Mouse (Mus musculus) megakaryocyte, embryonic 14.5 days (primary cell): ENCODE data around the gene Limd1. TPM values are rescaled to one million over a fixed set of nuclear protein-coding genes. Genes with fewer than 3 reads are reported as not detected.

Source experiments
- H3K27me3 ChIP-seq: replicated peaks from 2 replicates; pipeline ENCODE3; 2012; ENCODE audit warnings: inconsistent platforms
- H3K36me3 ChIP-seq: replicated peaks from 2 replicates; pipeline ENCODE3; 2012; ENCODE audit warnings: low read length, inconsistent platforms, mixed read lengths
- H3K4me1 ChIP-seq: 2 replicates; pipeline ENCODE4 v1.6.1; 2012; ENCODE audit warnings: inconsistent platforms
- H3K4me3 ChIP-seq: replicated peaks from 2 replicates; pipeline ENCODE3; 2012; ENCODE audit warnings: moderate library complexity, mild to moderate bottlenecking, inconsistent platforms
- H3K9me3 ChIP-seq: 2 replicates; pipeline ENCODE4 v1.6.1; 2012; ENCODE audit warnings: inconsistent platforms
- FLI1 ChIP-seq: IDR thresholded peaks from 2 replicates; pipeline ENCODE4 v1.6.1; 2012; ENCODE audit warnings: low read length, inconsistent platforms, mixed read lengths
- GATA1 ChIP-seq: IDR thresholded peaks from 3 replicates; pipeline ENCODE4 v1.6.1; 2012; ENCODE audit warnings: mixed read lengths, low read length, inconsistent platforms, borderline replicate concordance
- polyA plus RNA-seq: library from polyadenylated mRNA; stranded (reverse); fragments of >175 nt; gene quantifications from 2 replicates; pipeline ENCODE4 v1.2.3, GENCODE M21; 2012; ENCODE audit warnings: low replicate concordance; ENCODE audit not compliant: insufficient read depth

Limd1 gene
- polyA plus RNA-seq, 1 experiment: 5.0 TPM

DNA sequence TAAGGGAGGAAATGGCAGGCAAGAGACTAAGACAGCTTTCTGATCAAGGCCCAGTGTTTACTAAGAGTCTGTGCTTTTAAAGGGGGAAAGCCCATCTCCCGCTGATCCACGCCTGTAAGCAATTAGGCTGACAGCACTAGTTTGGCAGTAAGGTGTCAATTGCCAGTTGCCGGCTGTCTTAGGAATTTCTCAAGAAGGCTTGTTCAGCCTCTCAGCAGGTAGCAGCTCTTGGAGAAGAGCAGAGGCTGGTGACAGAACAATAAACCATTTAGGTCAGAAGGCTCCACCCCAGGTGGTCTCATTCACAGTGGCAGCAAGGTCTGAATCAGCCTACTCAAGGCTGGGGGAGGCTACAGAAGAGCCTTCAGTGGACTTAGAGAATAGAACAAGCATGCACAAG, 76.1 kb downstream of the Limd1 start:
- peaks cover 99% of the 10 kb centered on the region for H3K36me3 ChIP-seq
- no peaks in the 10 kb centered on the region for H3K27me3 ChIP-seq
- H3K4me1 ChIP-seq: no peaks in the 10 kb centered on the region; the same call in 1 of the 2 replicates
- no peak overlapping the region for H3K4me3 ChIP-seq
- TF ChIP-seq GATA1 (no peak), FLI1 (no peak)
- H3K9me3 ChIP-seq: no peaks in the 10 kb centered on the region

Other genes with a start within 250 kb of the Limd1 start
- 337 and 1,592 TPM in 2 replicates for gene Tmem158, start 217.9 kb upstream of the Limd1 start, polyA plus RNA-seq
- gene Lars2, start 111.8 kb upstream of the Limd1 start, polyA plus RNA-seq: 5.2 and 25.0 TPM in 2 replicates
- 1.2 TPM in 1 of 2 replicates, not detected in the other for gene Sacm1l, start 51.1 kb downstream of the Limd1 start, polyA plus RNA-seq
- gene Slc6a20b, start 153.9 kb downstream of the Limd1 start, polyA plus RNA-seq: 1.2 TPM in 1 of 2 replicates, not detected in the other
- gene Ccr9, start 199.7 kb downstream of the Limd1 start, polyA plus RNA-seq: 0.44 TPM in 1 of 2 replicates, not detected in the other
- 0.06 TPM in 1 of 2 replicates, not detected in the other for gene Slc6a20a, start 200.2 kb downstream of the Limd1 start, polyA plus RNA-seq
- gene Lztfl1, start 239.0 kb downstream of the Limd1 start, polyA plus RNA-seq: 2.3 TPM in 1 of 2 replicates, not detected in the other